Mouse (Mus musculus) midbrain, postnatal 0 days (tissue): ENCODE results near the gene Cblb. TPM values are rescaled to one million over a fixed set of nuclear protein-coding genes. Genes with fewer than 3 reads are reported as not detected.

Experiments used
- ATAC-seq: fragments of 200-750 bp; cut with Nextera tagmentation; 2 replicates; pipeline ENCODE4 v1.8.0; 2017; ENCODE audit warnings: moderate number of reproducible peaks, mild to moderate bottlenecking, moderate TSS enrichment, moderate library complexity; ENCODE audit not compliant: low FRiP score
- DNase-seq: peaks from one replicate; pipeline ENCODE4 v3.0.0-alpha.2; 2015; ENCODE audit warnings: low spot score
- H3K27ac ChIP-seq: fragments of 300-500 bp; sonication (generic); 2 replicates; pipeline ENCODE4 v1.5.1; 2014; ENCODE audit warnings: low read depth, mild to moderate bottlenecking, low read length, mixed read lengths
- H3K27me3 ChIP-seq: fragments of 300-500 bp; sonication (generic); 2 replicates; pipeline ENCODE4 v1.6.1; 2014; ENCODE audit warnings: low read length, control low read depth, mixed read lengths; ENCODE audit not compliant: insufficient read depth
- H3K36me3 ChIP-seq: fragments of 300-500 bp; sonication (generic); 2 replicates; pipeline ENCODE4 v1.6.1; 2014; ENCODE audit warnings: low read length, control low read depth, mixed read lengths; ENCODE audit not compliant: insufficient read depth
- H3K4me1 ChIP-seq: fragments of 300-500 bp; sonication (generic); 2 replicates; pipeline ENCODE4 v1.6.1; 2014; ENCODE audit warnings: mild to moderate bottlenecking, control low read depth, antibody characterized with exemption, low read length, mixed read lengths; ENCODE audit not compliant: insufficient read depth
- H3K4me2 ChIP-seq: fragments of 300-500 bp; sonication (generic); 2 replicates; pipeline ENCODE4 v1.6.1; 2014; ENCODE audit warnings: low read depth, mild to moderate bottlenecking, low read length, mixed read lengths; ENCODE audit not compliant: poor library complexity, severe bottlenecking
- H3K4me3 ChIP-seq: fragments of 300-500 bp; sonication (generic); 2 replicates; pipeline ENCODE4 v1.5.1; 2014; ENCODE audit warnings: low read depth, mild to moderate bottlenecking, low read length, moderate library complexity
- H3K9ac ChIP-seq: fragments of 300-500 bp; sonication (generic); replicated peaks from 2 replicates; pipeline ENCODE4 v1.6.1; 2014; ENCODE audit warnings: mild to moderate bottlenecking, low read length, moderate library complexity, mixed read lengths; ENCODE audit not compliant: poor library complexity, severe bottlenecking
- H3K9me3 ChIP-seq: fragments of 300-500 bp; sonication (generic); 2 replicates; pipeline ENCODE4 v1.6.1; 2016; ENCODE audit warnings: low read length, control low read depth
- CTCF ChIP-seq: IDR thresholded peaks from 2 replicates; pipeline ENCODE4 v1.5.1; 2016; ENCODE audit warnings: antibody characterized with exemption, mild to moderate bottlenecking
- WGBS: fragments of 180-500 bp; shearing (Covaris S2); extraction: QIAGEN DNeasy Blood & Tissue Kit; methylation state at CpG from one replicate; pipeline ENCODE4 v1.1.7; 2014; 5-methylcytosine and 5-hydroxymethylcytosine counted together
- polyA plus RNA-seq: library from polyadenylated mRNA; unstranded; fragments of >200 nt; fragmentation: Nextera tagmentation; extraction: Ambion mirVana; gene quantifications from 2 replicates; pipeline ENCODE4 v1.2.1, GENCODE M21; 2015
- total RNA-seq: library from RNA; depleted of rRNA; stranded (reverse); fragments of >200 nt; gene quantifications from 2 replicates; pipeline ENCODE4 v1.2.3, GENCODE M21; 2014

The Cblb gene
- total and polyA plus RNA-seq, 2 experiments from 2014 or later: 4.5 to 12.0 TPM

DNA sequence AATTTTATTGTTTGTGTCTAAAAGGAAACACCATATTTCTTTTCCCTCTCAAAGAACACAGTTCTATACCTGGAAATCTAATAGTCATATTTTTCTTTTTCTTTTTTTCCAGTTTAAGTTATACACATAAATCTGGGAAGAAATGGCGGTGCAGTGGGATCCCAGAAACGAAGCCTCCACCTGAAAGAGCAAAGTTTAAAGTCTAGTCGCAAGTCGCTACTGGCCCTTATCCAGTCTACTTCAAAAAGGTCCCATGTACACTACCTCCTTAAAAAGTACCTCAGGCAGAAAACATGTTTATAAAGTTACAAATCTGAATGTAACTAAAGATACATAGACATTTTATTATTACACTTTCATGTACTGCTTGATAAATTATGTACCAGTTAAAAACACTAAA lies 219.2 kb downstream of the Cblb start:
- H3K27me3 ChIP-seq: no peaks in the 10 kb centered on the region
- no peaks in the 10 kb centered on the region for H3K36me3 ChIP-seq
- H3K4me2 ChIP-seq: no peak overlapping the region
- no peak for TF ChIP-seq CTCF
- no peaks in the 10 kb centered on the region for H3K4me1 ChIP-seq
- H3K9me3 ChIP-seq: no peaks in the 10 kb centered on the region
- H3K4me3 ChIP-seq: no peak overlapping the region
- H3K27ac ChIP-seq: no peak overlapping the region
- DNase-seq (no peak), ATAC-seq (no peak)
- H3K9ac ChIP-seq: no peak overlapping the region
- WGBS: 92% methylated on average over 4 of the region's 4 CpGs

GRCm38 (mm10) chr16:52250935-52251334 lies 219.9 kb downstream of the Cblb start:
- H3K4me2 ChIP-seq: no peak overlapping the region
- DNase-seq (no peak), ATAC-seq (no peak)
- 91% methylated on average over 4 of the region's 4 CpGs for WGBS
- H3K9me3 ChIP-seq: no peaks in the 10 kb centered on the region
- no peak overlapping the region for H3K27ac ChIP-seq
- H3K9ac ChIP-seq: no peak overlapping the region
- no peaks in the 10 kb centered on the region for H3K36me3 ChIP-seq
- no peaks in the 10 kb centered on the region for H3K27me3 ChIP-seq
- H3K4me3 ChIP-seq: no peak overlapping the region
- H3K4me1 ChIP-seq: no peaks in the 10 kb centered on the region
- TF ChIP-seq CTCF: no peak
